Mouse (Mus musculus) testis, adult 2 months (tissue): ENCODE data around the gene Zfp866.

ENCODE experiments used
- CTCF ChIP-seq: fragments of 200-500 bp; IDR thresholded peaks from 2 replicates; pipeline ENCODE4 v1.5.1; 2012; ENCODE audit warnings: low read depth, mild to moderate bottlenecking, inconsistent platforms, low read length, moderate library complexity; ENCODE audit not compliant: control insufficient read depth, insufficient read depth, insufficient replicate concordance
- POLR2A ChIP-seq: fragments of 200-500 bp; IDR thresholded peaks from 2 replicates; pipeline ENCODE4 v1.6.1; 2012; ENCODE audit warnings: low read depth, mild to moderate bottlenecking, inconsistent platforms, low read length, moderate library complexity; ENCODE audit not compliant: control insufficient read depth

GRCm38 (mm10) chr8:69794096-69794495 lies 3.1 kb upstream of the Zfp866 start:
- no peak for TF ChIP-seq CTCF
- no peak for TF ChIP-seq POLR2A
